Mouse (Mus musculus) erythroblast, embryonic 14.5 days (primary cell): ENCODE data around the gene Usp12.

Source experiments
- GATA1 ChIP-seq: IDR thresholded peaks from 2 replicates; pipeline ENCODE4 v1.6.1; 2012; ENCODE audit warnings: low read length, inconsistent platforms, mixed read lengths
- TAL1 ChIP-seq: IDR thresholded peaks from 3 replicates; pipeline ENCODE4 v1.6.1; 2012; ENCODE audit warnings: low read length, inconsistent platforms, mixed read lengths

DNA sequence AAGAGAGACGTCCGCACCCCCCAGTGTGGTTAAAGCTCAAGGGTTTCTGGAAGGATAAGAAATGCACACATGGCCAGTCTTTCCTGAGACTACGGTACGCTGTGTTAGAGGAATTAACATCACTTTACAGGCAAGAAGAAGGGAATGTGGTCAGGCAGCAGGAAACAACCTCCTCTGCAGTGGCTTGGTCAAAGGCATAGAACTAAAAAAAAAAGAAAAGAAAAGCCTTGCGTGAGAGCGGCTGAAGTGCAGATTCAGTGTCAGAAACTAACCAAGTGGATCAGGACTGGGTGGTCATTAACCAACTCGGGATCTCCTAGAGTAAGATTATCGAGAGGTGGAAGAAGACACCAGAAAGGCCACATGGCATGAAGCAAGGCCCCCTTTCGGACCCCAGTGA is 5.4 kb downstream of the Usp12 start:
- TF ChIP-seq GATA1 = no peak
- TF ChIP-seq TAL1 = no peak
